Mouse (Mus musculus): ENCODE data around the gene Elovl6. TPM values are rescaled to one million over a fixed set of nuclear protein-coding genes. Genes with fewer than 3 reads are reported as not detected.

Elovl6 gene
- polyA plus RNA-seq, 1 experiment from 2014 or later, result 34.6 TPM

DNA sequence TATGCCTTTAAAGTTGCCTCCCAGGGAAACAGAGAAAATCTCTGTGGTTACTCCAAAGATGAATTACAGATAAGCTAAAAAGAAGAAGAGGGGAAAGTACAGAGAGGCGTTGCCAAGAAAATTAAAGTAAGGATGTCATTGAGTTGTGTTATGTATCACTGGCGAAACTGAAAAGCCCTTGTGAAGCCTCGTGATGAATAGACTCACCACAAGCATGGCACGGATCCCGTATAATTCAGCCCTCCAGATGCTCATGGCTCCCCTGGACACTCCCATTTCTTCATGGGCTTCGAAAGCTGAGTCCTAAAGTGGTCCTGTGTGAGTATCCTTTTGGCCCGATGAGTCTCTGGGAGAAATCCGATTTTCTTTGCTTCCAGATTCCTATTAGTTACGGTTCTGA lies 125.1 kb downstream of the Elovl6 start:
- Histone ChIP-seq H3K27ac (no peak overlapping the region), H3K4me1 (no peaks in the 10 kb centered on the region), H3K4me2 (no peak overlapping the region), H3K4me3 (replicated peaks) (no peak overlapping the region), H3K9ac (no peak overlapping the region), H3K27me3 (no peaks in the 10 kb centered on the region), H3K9me3 (no peaks in the 10 kb centered on the region), H3K36me3 (replicated peaks) (no peaks in the 10 kb centered on the region)
- ATAC-seq (ENCODE audit: low FRiP score), result no peak
- 90% methylated on average over 9 of the region's 9 CpGs for WGBS

DNA sequence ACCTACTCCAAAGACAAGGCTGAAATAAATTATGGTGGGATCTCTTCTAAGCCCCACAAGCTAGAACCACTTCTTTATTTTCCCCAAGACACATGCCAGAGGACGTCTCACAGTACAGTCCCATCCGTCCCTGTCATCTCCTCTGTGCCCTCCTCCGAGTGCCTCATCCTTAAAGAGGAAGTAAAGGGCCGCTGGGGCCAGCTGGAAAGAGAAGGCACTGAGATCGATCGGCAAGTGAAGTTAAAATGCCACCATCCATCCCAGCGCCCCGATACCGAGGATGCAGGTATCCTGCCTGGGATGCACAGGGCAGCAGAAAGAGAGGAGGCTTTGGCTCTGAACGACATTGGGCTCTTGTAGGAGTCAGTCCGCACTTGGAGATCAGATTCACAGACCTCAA lies 125.6 kb downstream of the Elovl6 start:
- Histone ChIP-seq H3K4me2 (no peak overlapping the region), H3K27ac (no peak overlapping the region), H3K27me3 (no peaks in the 10 kb centered on the region), H3K9me3 (no peaks in the 10 kb centered on the region), H3K4me1 (no peaks in the 10 kb centered on the region), H3K36me3 (replicated peaks) (no peaks in the 10 kb centered on the region), H3K4me3 (replicated peaks) (no peak overlapping the region), H3K9ac (no peak overlapping the region)
- WGBS, result 91% methylated on average over 11 of the region's 11 CpGs
- ATAC-seq (ENCODE audit: low FRiP score), result no peak

DNA sequence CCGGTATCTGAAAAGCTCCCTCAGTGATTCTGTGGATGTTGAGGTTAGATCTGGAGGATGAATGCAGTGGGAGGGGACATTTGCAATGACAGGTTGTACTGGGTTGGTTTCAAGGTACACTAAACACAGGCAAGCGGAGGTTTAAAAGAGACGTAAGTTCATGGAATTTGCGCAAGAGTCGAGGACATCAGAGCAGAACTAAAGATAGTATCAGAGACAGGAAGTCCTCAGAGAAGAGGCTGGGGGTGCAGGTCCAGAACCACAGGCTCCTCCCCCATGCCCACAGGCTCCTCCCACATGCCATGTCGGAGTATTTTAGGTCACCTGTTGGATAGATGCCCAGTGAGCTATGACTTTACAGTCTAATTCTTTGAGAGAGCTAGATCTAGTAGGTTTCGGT lies 126.6 kb downstream of the Elovl6 start:
- 97% methylated on average over 7 of the region's 7 CpGs for WGBS

DNA sequence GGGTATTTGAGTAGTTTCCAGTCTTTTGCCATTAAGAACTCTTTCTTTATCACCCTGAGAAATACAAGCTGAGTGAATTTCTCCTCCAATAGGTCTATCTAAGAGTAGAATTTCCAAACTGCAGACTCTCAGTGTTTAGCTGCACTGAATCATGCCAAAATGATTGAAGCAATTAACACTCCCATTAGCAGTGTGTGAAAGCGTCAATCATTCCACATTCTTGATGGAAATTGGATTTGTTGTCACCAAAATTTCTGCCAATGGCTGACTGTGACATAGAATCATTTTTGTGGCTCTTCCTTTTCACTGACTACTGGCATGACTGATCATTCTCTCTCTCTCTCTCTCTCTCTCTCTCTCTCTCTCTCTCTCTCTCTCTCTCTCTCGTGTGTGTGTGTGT lies 131.8 kb downstream of the Elovl6 start:
- Histone ChIP-seq H3K4me2 (no peak overlapping the region), H3K36me3 (replicated peaks) (no peaks in the 10 kb centered on the region), H3K9me3 (no peaks in the 10 kb centered on the region), H3K9ac (no peak overlapping the region), H3K27ac (no peak overlapping the region), H3K4me3 (replicated peaks) (no peak overlapping the region), H3K4me1 (no peaks in the 10 kb centered on the region), H3K27me3 (no peaks in the 10 kb centered on the region)
- no peak for ATAC-seq (ENCODE audit: low FRiP score)
- WGBS, result 86% methylated on average over 1 of the region's 2 CpGs

More for the DNA sequence above, 126.6 kb downstream of the Elovl6 start:
- Histone ChIP-seq H3K4me2 (no peak overlapping the region), H3K4me3 (replicated peaks) (no peak overlapping the region), H3K27me3 (no peaks in the 10 kb centered on the region), H3K36me3 (replicated peaks) (no peaks in the 10 kb centered on the region), H3K4me1 (no peaks in the 10 kb centered on the region), H3K9me3 (no peaks in the 10 kb centered on the region), H3K27ac (no peak overlapping the region), H3K9ac (no peak overlapping the region)
- no peak for ATAC-seq (ENCODE audit: low FRiP score)

DNA sequence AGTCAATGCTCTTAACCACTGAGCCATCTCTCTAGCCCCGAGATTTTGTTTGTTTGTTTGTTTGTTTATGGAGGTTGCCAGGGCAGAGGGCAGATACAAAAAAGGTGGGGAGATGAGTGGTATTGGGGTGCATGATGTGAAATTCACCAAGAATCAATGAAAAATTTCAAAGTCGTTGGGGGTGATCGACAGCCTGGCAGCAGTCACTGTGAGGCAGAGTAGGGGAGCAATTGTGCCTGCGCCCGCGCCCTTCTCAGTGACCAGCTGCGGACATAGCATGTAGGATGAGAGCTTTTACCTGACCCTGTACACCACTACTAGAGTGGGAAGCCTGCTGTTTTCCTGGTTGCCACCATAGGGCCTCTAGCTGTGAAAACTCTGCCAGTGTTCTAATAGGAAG lies 143.8 kb downstream of the Elovl6 start:
- Histone ChIP-seq H3K9me3 (no peaks in the 10 kb centered on the region), H3K4me3 (replicated peaks) (no peak overlapping the region), H3K36me3 (replicated peaks) (no peaks in the 10 kb centered on the region), H3K9ac (no peak overlapping the region), H3K4me2 (no peak overlapping the region), H3K27me3 (no peaks in the 10 kb centered on the region), H3K4me1 (no peaks in the 10 kb centered on the region), H3K27ac (no peak overlapping the region)
- WGBS, result 92% methylated on average over 7 of the region's 7 CpGs
- no peak for ATAC-seq (ENCODE audit: low FRiP score)

DNA sequence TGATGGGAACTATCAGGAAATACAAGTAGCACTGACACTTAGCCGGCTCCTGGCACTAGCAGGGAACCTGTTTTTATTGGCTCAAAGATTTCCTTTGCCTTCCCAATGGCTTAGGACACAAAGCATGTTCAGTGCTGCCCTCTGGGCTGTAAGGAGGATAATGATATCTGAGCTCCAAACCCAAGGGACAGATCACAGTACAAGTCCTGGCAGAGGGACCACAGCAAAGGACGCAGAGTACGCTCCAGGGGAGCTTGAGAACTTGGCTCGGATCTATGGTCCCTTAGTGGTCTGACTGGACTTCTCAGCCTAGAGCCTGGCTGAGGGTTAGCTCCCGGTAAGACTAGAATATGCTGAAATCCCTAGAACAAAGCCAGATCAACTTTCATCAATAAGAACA lies 148.1 kb downstream of the Elovl6 start:
- no peaks in the 10 kb centered on the region for H3K9me3 ChIP-seq
- H3K4me3 ChIP-seq (replicated peaks), result no peak overlapping the region
- ATAC-seq (ENCODE audit: low FRiP score), result no peak
- no peaks in the 10 kb centered on the region for H3K36me3 ChIP-seq (replicated peaks)
- H3K27me3 ChIP-seq, result no peaks in the 10 kb centered on the region
- H3K27ac ChIP-seq, result no peak overlapping the region
- no peak overlapping the region for H3K4me2 ChIP-seq
- H3K4me1 ChIP-seq, result no peaks in the 10 kb centered on the region
- H3K9ac ChIP-seq, result no peak overlapping the region
- WGBS, result 72% methylated on average over 5 of the region's 5 CpGs

DNA sequence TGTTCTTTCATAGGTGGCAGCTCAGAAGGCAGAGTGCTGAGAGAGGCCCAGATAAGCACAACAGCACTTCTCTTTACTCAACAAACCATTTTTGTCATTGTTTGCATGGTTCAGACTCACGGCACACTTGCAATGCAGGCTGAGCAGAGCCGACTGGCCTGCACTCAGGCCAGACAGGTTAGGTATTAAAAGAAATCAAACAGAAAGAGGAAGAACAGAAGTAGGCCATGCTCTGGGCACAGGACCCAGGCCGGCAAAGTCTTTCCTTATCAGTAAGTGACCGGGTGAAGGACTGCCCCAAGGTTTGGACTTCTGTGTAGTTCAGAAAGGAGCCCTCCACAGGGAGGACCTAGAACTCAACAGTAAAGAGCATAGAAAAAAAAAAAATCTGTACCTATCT lies 149.7 kb downstream of the Elovl6 start:
- no peaks in the 10 kb centered on the region for H3K4me1 ChIP-seq
- H3K27me3 ChIP-seq, result no peaks in the 10 kb centered on the region
- no peak for ATAC-seq (ENCODE audit: low FRiP score)
- H3K27ac ChIP-seq, result no peak overlapping the region
- H3K9me3 ChIP-seq, result no peaks in the 10 kb centered on the region
- H3K36me3 ChIP-seq (replicated peaks), result no peaks in the 10 kb centered on the region
- no peak overlapping the region for H3K4me3 ChIP-seq (replicated peaks)
- WGBS, result 94% methylated on average over 4 of the region's 4 CpGs
- H3K4me2 ChIP-seq, result no peak overlapping the region
- H3K9ac ChIP-seq, result no peak overlapping the region

DNA sequence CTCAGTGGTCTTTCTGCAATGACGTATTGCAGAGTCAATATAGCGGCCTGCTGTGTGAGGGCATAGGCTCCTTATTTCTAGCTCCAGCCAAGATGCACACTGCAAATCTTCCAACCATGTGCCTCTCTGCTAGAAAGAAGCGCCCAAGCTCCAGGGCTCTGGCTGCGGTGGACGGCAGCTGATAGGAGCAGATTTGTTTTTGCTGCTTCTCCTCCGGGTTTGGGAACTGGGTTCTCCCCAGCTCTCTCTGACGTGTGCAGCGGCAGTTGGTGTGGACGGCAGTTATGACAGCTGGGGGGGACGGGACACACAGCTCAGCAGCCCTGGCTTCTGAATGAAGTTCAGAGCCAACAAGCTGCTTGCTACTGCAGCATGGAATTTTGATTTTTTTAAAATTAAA lies 150.2 kb downstream of the Elovl6 start:
- H3K4me2 ChIP-seq, result no peak overlapping the region
- no peak for ATAC-seq (ENCODE audit: low FRiP score)
- no peak overlapping the region for H3K9ac ChIP-seq
- H3K36me3 ChIP-seq (replicated peaks), result no peaks in the 10 kb centered on the region
- no peaks in the 10 kb centered on the region for H3K4me1 ChIP-seq
- 93% methylated on average over 10 of the region's 10 CpGs for WGBS
- no peak overlapping the region for H3K4me3 ChIP-seq (replicated peaks)
- no peak overlapping the region for H3K27ac ChIP-seq
- no peaks in the 10 kb centered on the region for H3K9me3 ChIP-seq
- no peaks in the 10 kb centered on the region for H3K27me3 ChIP-seq

DNA sequence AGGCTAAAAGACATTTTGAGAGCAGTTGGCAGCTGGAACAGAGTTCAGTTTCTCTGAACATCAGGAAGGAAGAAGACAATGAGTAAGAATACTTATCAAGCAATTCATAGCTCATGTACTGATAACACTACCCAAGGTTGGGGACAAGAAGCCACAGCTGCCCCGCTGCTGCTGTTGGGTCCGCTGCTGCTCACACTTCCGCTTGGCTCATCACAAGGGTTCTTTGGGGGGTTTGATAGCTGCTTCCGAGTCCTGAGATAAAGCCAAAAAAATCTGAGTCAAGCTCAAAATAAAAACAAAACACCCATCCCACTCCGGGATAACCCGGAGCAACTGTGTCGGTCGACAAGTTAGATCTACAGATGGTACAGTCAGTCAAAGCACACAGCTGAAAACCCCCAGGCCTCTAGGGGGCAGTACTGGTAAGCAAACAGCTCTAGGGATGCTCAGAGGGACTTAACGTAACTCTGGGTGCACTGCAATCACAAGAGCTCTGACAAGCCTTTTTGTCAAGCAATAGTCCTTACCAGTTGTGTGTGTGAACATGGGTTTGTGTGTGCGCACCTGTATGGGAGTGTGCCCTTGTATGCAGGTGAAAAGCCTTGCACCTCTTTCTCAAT lies 151.0 kb downstream of the Elovl6 start:
- H3K36me3 ChIP-seq (replicated peaks), result no peaks in the 10 kb centered on the region
- no peaks in the 10 kb centered on the region for H3K4me1 ChIP-seq
- H3K4me2 ChIP-seq, result no peak overlapping the region
- H3K27ac ChIP-seq, result no peak overlapping the region
- WGBS, result 89% methylated on average over 10 of the region's 10 CpGs
- H3K4me3 ChIP-seq (replicated peaks), result no peak overlapping the region
- H3K27me3 ChIP-seq, result no peaks in the 10 kb centered on the region
- no peaks in the 10 kb centered on the region for H3K9me3 ChIP-seq
- H3K9ac ChIP-seq, result no peak overlapping the region
- no peak for ATAC-seq (ENCODE audit: low FRiP score)

DNA sequence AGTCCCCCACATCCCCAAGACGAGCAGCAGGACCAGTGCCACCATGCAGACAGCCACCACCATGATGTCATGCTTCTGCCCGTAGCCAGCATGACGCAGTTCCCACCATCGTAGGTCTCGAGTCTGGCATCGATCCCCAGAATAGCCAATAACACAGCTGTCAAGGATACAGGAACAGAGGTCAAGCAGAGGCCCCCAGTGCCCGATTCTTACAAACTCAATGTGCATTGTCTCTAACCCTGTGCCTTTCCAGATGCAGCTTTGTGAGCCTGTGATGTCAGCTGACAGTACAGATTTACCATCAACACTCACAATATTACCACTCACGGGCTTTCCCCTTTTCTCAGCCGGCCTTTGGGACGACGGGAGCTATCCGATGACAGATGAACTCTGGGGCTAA lies 154.0 kb downstream of the Elovl6 start:
- Histone ChIP-seq H3K9me3 (no peaks in the 10 kb centered on the region), H3K4me3 (replicated peaks) (no peak overlapping the region), H3K27ac (no peak overlapping the region), H3K4me1 (no peaks in the 10 kb centered on the region), H3K9ac (no peak overlapping the region), H3K4me2 (no peak overlapping the region), H3K36me3 (replicated peaks) (no peaks in the 10 kb centered on the region), H3K27me3 (no peaks in the 10 kb centered on the region)
- ATAC-seq (ENCODE audit: low FRiP score), result no peak
- WGBS, result 96% methylated on average over 12 of the region's 12 CpGs

DNA sequence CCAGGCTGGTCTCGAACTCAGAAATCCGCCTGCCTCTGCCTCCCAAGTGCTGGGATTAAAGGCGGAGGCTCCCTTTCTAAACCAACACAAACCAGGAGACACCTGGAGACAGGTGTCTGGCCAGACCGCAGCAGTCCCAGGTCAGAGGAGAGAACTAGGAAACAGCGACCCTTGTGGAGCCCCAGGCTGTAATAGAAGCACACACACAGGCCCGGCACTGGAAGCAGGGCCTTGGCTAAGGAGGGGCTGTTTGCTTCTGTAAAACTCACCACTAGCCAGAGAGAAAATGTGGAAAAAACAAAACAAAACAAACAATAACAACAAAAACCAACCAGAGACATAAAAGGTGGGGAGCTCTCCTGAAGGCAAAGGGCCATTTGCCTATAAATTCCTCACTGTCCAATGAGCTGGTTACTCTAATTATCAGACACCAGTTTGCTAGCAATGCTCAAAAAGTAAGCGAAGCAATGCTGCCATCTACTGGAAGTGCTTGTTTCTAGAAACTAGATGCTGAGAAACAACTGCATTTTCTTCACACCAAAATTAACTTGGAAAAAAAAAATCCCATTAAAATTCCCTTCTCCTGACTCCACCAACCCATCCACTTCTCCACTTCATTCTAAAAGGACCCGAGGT lies 154.7 kb downstream of the Elovl6 start:
- H3K4me3 ChIP-seq (replicated peaks), result no peak overlapping the region
- H3K4me2 ChIP-seq, result no peak overlapping the region
- WGBS, result 56% methylated on average over 8 of the region's 8 CpGs
- H3K27ac ChIP-seq, result no peak overlapping the region
- no peaks in the 10 kb centered on the region for H3K27me3 ChIP-seq
- peak; percentile 60; the same call in 1 of the 2 replicates for ATAC-seq (ENCODE audit: low FRiP score)
- H3K9me3 ChIP-seq, result no peaks in the 10 kb centered on the region
- H3K9ac ChIP-seq, result no peak overlapping the region
- H3K36me3 ChIP-seq (replicated peaks), result no peaks in the 10 kb centered on the region
- H3K4me1 ChIP-seq, result no peaks in the 10 kb centered on the region

DNA sequence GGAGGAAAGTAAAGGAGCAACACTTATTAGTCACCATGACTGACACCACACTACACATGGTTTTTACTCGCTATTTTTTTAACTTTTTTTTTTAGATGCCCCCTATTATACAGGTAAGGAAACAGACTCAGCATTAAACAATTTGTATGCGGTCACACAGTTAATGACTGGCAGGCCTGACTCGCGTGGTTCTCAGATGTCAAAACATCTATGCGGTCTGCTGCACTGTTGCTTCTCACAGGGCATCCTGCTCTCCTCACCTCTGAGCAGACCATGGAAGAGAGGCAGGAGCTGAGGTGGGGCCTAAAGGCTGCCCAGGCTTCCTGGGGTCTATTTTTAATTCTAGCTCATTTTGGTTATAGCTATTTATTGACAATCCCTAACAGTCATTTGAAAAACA lies 155.3 kb downstream of the Elovl6 start:
- no peak for ATAC-seq (ENCODE audit: low FRiP score)
- H3K4me2 ChIP-seq, result no peak overlapping the region
- WGBS, result 69% methylated on average over 5 of the region's 5 CpGs
- no peak overlapping the region for H3K9ac ChIP-seq
- no peaks in the 10 kb centered on the region for H3K36me3 ChIP-seq (replicated peaks)
- no peaks in the 10 kb centered on the region for H3K4me1 ChIP-seq
- H3K4me3 ChIP-seq (replicated peaks), result no peak overlapping the region
- H3K27me3 ChIP-seq, result no peaks in the 10 kb centered on the region
- no peaks in the 10 kb centered on the region for H3K9me3 ChIP-seq
- H3K27ac ChIP-seq, result no peak overlapping the region

Measured in forebrain, embryonic 12.5 days (tissue).